Mouse (Mus musculus) MEL-GATA-1-ER (cell line): ENCODE measurements at regions not wholly inside any gene's neighbourhood (a gene's known extent, or its start where the extent isn't known, plus 50 kb on each side); places are given as distances from the start of the nearest gene placed in this dataset.
"Not testable (repeated sequence)": the region's sequence is repeated elsewhere in the genome, so short reads cannot be mapped to it uniquely, and the experiment has no call there.

ENCODE experiments used
- DNase-seq: peaks from one replicate; pipeline ENCODE4 v3.0.0-alpha.2; 2012; ENCODE audit warnings: low read depth; ENCODE audit errors: extremely low read depth

DNA sequence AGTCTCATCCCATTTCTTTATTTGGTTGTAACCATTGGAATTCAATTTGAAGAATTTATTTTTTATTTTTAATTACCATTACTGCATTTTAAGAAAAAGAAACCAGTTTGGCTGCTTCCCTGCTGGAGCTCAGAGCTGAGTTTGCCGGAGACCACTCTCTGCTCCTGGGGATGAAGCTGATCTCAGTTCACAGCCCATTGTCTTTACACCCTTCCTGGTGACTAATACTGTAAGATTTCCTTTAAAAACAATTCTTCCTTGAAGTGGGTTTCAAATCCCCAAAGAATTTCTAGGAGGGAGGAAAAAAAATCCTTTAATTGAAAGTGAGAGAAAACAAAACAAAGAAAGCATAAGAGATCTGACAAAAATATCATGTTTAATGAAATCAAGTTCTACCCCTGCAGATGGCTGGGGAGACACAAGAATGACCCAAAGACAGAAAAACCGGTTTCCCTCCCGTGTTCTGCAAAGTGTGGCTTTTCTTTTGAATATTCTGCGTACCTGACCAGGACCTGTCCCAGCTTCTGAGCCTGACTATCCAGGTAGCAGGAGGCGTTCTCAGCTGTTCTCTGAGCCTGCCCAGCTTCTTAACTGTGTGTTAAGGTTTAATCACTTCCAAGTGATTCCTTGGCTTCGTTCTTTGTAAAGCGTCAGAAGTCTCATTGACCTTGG is 216.1 kb downstream of the Bcl11a start:
- DNase-seq = no peak

DNA sequence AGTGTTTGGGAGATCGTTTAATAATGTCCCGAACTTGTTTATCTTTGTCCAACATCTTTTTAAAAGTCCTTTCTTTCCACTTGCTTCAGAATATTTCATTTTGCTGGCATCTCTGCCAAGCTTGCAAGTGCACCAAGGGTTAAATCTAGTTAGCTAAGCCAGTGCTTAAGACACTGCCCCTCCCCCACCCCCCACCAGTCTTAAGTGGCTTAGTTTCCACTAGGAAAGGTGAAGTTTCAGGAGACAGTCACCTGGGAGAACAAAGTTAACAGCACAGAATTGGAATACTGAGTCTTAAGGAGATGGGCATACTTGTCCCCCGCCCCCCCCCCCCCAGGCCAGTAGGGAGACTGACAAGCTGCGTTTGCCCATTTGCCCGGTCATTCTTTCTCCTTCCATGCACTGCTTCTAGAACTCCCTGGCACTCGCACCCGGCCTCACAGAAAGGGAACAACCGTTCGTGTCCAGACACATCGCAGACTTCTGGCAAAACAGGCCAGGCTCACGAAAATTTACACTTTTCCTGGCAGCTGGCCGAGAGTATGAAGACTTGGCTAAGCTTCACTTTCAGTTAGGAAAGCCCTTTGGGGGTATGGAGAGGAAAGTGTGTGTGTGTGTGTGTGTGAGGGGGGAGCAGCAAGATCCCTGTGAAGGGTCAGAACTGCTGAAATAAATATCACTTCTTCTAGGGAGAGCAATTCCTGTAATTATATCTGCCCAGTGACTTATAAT is 219.2 kb downstream of the Bcl11a start:
- no peak for DNase-seq

DNA sequence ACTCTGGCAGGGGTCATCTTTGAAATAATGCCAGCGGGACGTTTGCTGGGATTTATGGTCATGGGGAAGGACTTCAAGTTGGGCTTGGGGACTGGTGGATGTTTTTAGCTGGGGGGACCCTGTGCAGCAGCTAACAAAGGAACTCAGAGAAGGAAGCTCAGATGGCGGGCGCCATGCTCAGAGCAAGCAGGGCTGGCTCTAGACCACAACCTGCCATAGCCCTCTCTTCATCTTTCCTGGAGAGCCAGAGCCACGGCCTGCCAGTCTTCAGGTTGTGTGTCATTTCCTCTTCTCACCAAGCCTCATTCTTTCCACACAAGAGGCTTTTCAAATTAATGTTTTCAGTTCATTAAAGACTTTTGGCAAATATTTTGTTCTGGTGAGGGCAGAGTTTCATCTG is 219.9 kb downstream of the Bcl11a start:
- DNase-seq = no peak

DNA sequence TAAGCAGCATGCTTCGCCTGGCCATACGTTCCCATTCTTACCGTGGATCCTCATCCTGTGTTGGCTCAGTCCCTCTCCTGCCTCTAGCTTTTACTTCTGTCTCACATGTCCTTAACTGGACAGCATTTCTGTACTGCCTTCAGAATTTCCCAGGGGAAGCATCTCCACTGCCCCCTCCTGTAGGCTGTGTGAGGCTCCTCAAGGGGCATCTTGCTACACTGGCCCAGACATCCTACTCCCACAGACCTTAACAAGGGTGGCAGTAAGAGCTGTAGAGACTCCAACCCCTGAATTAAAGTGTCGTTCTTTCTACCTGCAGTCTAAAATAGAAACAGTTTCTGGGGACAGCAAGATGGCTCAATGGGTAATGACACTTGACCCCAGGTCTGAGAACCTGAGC is 222.5 kb downstream of the Bcl11a start:
- DNase-seq = no peak

DNA sequence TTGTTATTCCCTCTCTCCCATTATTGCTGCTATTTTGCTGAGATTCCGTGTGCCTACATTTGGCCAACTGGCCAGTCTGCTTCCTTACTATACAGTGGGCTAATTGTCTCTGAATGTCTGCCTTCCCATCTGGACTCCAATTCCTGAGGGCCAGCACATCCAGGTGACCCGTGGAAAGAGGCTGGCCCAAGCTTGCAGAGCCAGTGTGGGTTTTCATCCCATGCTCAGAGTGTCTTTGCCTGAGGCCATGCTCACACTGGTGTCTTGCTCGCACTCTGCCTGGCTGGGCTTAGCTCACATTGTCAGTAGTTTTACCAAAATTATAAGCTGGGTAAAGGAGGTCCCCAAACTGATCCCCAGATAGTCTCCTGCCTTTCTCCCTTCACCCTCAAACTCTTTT is 223.3 kb downstream of the Bcl11a start:
- DNase-seq = no peak

DNA sequence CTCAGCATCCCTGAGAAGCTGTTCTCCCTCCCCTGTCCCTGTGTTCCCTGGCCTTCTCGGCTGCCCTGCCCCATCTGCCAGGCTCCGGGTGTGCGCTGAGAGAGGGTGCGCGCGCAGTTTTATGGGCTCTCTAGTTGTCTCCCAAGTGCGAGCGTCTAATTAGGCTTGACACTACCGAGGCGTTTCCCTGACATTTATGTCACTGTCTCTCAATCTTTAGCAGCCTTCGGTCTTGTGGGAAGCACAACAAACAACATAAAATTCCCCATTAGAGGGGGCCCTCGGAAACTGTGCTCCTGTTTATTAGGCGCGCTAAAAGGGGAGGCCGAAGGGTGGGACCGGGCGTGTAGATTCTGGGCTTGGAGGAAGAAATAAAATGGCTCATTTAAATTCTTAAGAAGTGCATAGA is 227.3 kb downstream of the Bcl11a start:
- DNase-seq = no peak

DNA sequence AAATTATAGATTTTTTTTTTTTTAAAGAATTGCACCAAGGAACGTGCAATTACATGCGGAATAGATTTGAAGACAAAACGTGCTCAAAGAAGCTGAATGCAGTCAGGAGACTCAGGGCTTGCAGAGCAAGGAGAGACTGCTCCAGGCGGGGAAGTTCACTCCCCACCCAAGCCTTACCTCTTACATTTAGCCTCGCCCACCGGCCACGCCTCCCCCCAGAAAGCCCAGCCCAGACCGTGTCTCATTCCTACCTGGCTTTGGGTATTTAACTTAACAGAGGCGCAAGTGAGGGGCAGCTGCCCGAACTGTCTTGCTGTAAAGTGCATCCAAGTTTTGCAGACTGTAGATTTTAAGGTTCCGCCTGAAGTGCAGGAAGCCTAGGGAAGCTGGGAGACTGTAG is 227.8 kb downstream of the Bcl11a start:
- no peak for DNase-seq

DNA sequence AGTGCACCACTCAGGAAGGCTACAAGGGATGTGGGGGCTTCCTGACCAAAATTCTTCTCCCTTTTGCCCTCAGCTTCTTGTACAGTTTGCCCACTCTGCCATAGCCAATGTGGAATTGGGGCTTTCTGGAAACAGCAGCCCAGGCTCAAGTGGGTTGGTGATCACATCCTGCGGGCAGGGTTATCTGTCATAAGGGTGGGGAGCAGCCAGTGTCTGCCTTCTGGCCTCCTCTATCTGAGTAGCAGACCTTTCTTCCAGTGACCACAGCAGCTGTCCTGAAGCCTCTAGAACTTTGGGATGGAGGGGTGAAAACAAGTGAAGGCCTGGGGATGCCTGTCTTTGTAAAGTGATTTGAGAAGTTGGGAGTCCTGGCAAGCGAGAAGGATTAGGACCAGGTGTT is 228.2 kb downstream of the Bcl11a start:
- DNase-seq = no peak

DNA sequence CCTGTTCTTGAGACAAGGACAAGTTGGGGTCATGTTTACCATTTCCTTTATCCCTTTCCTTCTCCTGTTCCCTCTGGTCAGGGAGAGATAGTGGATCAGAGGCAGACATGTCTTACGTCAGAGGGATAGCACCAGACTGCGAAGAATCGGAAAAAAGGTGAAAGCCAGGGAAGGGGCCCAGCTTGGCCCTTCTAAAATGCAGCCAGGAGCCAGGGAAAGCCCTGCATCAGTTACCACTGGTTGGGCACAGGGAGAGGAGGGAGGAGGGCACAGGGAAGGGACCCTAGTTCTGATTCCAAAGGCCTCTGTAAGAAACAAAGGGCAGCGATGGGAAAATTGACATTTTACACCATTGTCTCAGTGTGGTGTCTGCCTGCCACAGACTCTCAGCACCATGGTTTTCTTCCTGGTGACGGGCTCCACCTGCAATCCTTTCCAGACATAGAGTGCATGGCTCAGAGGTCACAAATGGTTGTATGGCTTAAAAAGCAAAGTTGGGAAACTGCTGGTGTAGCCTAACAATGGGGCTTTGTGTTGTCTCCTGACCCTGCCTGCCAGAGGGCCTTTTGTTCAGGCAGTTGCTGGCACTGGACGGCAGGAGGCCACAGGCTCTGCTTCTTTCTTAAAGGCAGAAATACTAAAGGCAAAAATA is 229.9 kb downstream of the Bcl11a start:
- no peak for DNase-seq

DNA sequence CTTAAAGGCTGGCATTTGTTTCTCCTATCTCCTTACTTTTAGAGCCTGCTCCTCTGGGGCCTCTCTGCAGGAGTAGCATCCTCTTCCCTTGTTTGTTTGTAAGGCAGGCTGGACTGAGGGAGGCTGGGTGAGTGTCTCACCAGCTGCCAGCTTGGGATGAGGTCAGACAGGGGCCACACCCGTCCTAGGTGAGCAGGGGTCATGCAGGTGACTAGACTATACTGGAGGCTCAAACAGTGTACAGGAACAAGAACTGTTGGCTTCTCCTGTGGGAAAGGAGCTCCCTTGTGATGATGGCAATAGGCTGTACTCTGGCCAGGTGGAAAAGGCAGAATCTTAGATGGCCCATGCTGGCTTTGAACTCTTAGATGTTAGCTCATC is 230.4 kb downstream of the Bcl11a start:
- no peak for DNase-seq

DNA sequence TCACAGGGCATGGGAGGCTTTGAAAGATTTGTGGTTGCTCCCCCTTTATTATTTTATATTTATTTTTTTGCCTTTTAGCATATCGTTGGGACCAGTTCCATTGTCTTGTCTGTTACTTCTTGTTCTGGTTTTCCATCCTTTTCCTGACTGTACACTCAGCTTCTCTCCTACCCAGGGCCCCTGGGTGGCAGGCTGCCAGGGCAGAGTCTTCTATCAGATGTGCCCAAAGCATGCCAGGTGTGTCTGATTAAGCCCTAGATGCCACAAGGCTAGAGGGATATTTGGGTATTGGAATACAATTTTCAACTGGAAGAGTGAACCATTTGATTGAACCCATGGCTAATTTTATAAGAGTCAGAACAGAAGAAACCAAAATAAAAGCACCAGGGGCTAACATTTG is 236.2 kb downstream of the Bcl11a start:
- no peak for DNase-seq

DNA sequence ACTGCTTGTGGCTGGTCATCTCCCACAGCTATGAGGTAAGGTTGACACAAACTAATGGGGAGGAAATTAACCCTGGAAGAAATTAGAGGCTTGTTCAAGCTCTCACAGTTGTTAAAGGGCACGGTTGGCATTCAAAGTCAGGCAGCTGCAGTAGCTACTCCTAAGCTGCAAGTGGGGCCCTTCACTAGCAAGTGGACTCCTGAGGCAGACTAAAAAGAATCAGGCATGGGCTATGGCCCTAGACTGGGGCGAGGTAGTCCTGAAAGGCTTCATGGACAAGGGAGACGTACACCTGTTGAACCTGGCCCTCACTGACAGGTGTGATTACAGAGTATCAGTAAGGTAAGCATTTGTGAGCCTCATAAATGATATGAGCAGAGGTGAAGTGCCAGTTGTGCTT is 237.7 kb downstream of the Bcl11a start:
- no peak for DNase-seq

DNA sequence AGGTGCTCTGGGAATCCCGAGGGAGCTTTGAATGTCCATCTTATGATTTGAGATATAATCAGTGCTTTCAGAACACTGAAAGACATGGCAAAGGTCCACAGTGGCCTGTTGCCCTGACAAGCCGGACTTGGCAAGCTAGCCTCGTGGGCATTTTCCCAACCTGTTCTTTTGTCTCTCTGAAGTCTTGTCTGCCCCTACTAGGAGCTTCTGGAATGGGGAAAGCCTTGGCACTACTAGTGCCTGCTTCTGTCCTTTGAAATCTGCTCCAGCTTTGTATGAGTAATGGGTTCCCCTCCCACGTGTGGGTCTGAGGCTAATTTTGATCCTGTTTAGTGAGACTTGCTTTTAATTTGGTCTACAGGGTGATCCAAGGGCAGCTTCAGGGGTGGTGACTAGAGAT is 238.3 kb downstream of the Bcl11a start:
- DNase-seq = no peak

DNA sequence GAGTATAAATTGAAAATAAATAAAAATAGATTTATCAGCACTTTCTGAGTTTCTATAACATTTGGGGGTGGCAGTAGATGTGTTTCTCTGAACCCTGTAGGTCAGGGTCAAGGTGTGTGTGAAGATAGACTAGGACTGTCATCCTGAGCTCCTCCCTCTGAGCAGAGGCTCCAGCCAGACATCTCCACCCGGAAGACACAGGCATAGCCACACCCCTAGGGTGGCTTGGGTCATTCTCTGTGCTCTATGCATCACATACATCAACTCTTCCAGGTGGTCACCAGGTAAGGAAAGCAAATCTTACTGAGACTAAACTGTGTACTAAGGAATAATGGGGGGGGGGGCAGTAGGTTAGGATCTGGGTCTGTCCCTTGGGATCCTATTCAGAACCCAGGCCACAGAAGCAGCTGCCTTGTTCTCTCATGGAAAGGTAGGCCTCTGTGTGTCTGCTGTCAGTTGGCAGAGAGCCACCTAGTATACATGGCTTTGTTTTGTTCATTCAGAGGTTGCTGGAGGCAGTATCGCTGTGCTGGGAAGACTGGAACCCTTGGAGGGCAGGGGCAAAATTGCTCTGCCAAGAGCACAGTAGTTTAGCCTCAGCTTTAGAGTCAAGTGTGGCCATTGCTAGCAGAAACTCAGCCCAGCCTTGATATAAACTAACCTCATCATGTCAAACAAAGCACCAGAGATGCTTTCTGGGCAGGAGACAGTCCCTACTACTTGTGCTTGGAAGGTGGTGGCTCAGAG is 240.3 kb downstream of the Bcl11a start:
- no peak for DNase-seq

DNA sequence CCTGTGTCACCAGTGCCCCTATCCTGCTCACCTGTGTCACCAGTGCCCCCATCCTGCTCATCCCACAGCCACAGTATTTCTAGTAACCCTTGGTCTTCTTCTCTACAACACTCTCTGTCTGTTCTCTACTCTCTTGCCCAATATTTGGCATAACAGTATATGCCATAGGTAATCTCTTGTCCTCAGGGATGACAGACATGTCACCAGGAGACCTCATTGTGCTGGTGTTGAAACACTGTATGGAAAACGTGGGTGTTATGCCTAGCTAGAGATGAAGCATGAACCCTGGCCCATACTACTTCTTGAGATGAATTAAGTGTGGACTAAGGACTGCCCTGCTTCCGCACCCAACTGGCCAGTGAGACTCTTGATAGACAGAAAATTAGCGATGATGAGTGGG is 241.4 kb downstream of the Bcl11a start:
- DNase-seq = no peak

DNA sequence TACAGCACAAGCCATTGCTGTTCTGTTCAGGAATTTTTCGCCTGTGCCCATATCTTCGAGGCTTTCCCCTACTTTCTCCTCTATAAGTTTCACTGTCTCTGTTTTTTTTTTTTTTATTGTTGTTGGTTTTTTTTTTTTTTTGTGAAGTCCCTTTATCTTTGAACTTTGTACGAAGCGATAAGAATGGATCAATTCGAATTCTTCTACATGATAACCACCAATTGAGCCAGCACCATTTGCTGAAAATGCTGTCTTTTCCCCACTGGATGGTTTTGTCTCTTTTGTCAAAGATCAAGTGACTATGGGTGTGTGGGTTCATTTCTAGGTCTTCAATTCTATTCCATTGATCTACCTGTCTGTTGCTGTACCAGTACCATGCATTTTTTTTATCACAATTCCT is 244.6 kb downstream of the Bcl11a start:
- not testable (repeated sequence) for DNase-seq

DNA sequence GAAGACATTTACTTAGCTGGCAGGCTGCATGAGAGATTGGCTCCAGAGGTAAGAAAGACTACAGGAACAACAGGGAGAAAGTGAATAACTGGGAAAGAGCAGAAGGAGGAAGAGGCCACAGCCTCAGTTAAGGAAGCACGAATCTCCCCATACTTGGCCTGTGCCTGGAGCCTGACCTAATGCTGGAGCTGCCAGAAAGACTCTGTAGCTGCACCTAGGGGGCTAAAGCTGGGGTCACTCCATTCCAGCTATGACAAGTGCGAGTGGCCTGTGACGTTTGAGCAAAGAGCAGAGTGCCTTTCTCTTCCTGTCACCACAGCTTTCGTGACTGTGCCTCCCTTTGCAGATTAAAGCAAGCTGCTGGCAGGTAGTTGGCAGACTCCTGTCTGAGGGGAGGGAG is 250.6 kb downstream of the Bcl11a start:
- no peak for DNase-seq

DNA sequence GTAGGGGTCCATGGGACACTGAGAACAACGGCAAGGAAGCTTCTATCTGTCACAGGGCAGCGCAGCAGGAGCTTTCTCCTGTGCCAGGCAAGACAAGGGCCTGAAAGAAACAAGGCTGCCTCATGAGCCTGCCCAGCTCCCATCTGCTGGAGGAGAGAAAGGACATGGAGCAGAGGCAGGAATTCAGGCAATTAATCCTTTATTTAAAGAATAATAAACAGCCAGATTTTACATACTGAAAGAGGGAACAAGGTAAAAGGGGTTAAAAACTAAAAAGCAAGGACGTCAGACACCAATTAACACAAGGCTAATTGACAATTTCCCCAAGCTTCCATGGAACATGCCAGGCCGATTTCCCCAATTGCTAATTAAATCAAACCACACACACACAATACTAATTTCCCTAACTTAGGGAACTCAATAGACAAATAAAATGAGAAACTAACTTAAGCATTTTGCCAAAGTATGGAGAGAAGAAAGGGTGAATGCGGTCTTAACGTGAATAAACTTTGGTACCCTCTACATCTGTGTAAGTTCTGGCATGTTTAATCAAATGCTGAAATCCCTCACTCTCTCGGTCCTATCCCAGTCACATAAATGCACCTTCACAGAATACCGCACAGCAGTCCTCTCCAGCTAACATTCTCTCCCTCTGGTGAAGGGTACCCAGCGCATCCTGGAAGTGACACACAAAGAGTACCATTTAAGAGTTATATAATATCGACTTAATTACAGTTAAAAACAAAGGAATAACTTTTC is 252.7 kb downstream of the Bcl11a start:
- no peak for DNase-seq

DNA sequence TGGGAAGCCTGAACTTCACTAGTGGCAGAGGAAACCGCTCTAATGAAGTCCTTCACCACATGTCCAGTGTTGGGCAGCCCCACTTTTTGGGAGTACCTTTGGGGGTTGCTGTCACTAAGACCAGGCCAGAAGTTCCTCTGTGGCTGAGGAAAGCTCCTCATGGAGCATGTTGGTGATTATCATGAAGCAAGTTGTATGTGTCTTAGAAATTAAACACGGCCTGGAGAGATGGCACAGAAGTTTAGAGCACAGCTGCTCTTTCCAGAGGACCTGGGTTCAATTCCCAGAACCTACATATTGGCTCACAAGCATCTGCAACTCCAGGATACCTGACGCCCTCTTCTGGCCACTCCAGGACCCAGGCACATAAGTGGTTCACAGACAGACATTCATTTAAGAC is 254.4 kb downstream of the Bcl11a start:
- DNase-seq = no peak

DNA sequence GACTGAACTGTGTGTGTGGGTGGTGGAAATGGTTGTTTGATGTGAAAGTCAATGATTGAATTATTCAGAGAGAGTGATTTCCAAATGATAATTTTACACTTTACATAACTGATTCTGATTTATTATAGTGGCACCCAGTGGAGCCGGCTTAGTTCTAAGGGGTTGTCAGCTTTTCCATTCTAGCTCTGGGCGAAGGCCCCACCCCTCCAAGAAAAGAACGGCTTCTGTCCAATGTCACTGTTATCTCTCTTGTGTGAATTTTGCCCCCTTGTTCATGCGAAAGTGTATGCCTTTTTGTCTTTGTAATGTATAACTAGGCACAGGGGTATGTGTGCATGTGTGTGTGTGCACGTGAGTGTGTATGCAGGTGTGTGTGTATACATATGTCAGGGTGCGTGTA is 255.3 kb downstream of the Bcl11a start:
- no peak for DNase-seq

DNA sequence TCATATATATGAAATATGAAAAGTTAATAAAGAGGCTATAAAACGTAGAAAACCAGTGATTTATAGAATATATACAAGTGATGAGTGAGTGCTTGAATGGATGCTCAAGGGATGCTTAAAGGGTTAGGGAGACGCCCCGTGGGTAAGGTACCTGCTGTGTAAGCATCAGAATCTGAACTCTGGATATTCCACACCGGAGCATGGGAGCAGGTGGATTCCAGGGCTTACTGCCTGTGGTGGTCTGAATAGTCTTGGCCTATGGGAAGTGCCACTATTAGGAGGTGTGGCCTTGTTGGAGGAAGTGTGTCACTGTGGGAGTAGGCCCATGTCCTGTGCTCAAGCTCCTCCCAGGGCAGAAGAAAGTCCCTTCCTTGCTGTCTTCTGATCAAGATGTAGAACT is 257.4 kb downstream of the Bcl11a start:
- DNase-seq = no peak
